Mouse (Mus musculus) bone marrow macrophage, adult 2 months (primary cell): ENCODE data around the gene Vav3. TPM values are rescaled to one million over a fixed set of nuclear protein-coding genes. Genes with fewer than 3 reads are reported as not detected.

ENCODE experiments used
- H3K27ac ChIP-seq: 2 replicates; pipeline ENCODE4 v1.5.1; 2012; ENCODE audit warnings: low read depth, low read length; ENCODE audit not compliant: insufficient read depth
- H3K4me1 ChIP-seq: 2 replicates; pipeline ENCODE4 v1.6.1; 2012; ENCODE audit warnings: low read length; ENCODE audit not compliant: control insufficient read depth, insufficient read depth
- H3K4me3 ChIP-seq: 2 replicates; pipeline ENCODE4 v1.5.1; 2012; ENCODE audit warnings: mild to moderate bottlenecking, low read length, moderate library complexity; ENCODE audit not compliant: insufficient read depth
- CTCF ChIP-seq: IDR thresholded peaks from 2 replicates; pipeline ENCODE4 v1.5.1; 2012; ENCODE audit warnings: low read depth, mild to moderate bottlenecking, low read length, moderate library complexity
- POLR2A ChIP-seq: IDR thresholded peaks from 2 replicates; pipeline ENCODE4 v1.6.1; 2012; ENCODE audit warnings: mild to moderate bottlenecking, low read depth, low read length, borderline replicate concordance
- polyA plus RNA-seq: library from polyadenylated mRNA; stranded (reverse); fragments of >200 nt; gene quantifications from 2 replicates; pipeline ENCODE4 v1.2.4, GENCODE M21; 2012; ENCODE audit not compliant: missing spikeins, insufficient read depth, insufficient read length

The Vav3 gene
- polyA plus RNA-seq, 1 experiment, result 30.6 TPM

- TF ChIP-seq POLR2A (no peak), CTCF (no peak)
- Histone ChIP-seq H3K4me1 (no peaks in the 10 kb centered on the region), H3K4me3 (no peak overlapping the region), H3K27ac (no peak overlapping the region)
Observed at GRCm38 (mm10) chr3:109602753-109603152, 262.3 kb downstream of the Vav3 start.

- Histone ChIP-seq H3K4me3 (no peak overlapping the region), H3K27ac (no peak overlapping the region), H3K4me1 (no peaks in the 10 kb centered on the region)
- no peak for TF ChIP-seq CTCF
- no peak for TF ChIP-seq POLR2A
Observed at GRCm38 (mm10) chr3:109606121-109606520, 265.7 kb downstream of the Vav3 start.

GRCm38 (mm10) chr3:109621721-109622120, 281.3 kb downstream of the Vav3 start:
- TF ChIP-seq CTCF, result no peak
- TF ChIP-seq POLR2A, result no peak
- H3K27ac ChIP-seq, result no peak overlapping the region

GRCm38 (mm10) chr3:109622361-109622760, 281.9 kb downstream of the Vav3 start:
- Histone ChIP-seq H3K27ac (no peak overlapping the region), H3K4me1 (peaks cover 4% of the 10 kb centered on the region), H3K4me3 (no peak overlapping the region)
- TF ChIP-seq POLR2A (no peak), CTCF (no peak)

More at GRCm38 (mm10) chr3:109621721-109622120, 281.3 kb downstream of the Vav3 start:
- Histone ChIP-seq H3K4me1 (peaks cover 4% of the 10 kb centered on the region), H3K4me3 (no peak overlapping the region)

- TF ChIP-seq CTCF (no peak), POLR2A (no peak)
- no peak overlapping the region for H3K4me3 ChIP-seq
- no peak overlapping the region for H3K27ac ChIP-seq
- H3K4me1 ChIP-seq, result peaks cover 4% of the 10 kb centered on the region
Observed at GRCm38 (mm10) chr3:109622816-109623215, 282.4 kb downstream of the Vav3 start.

GRCm38 (mm10) chr3:109623770-109624169, 283.3 kb downstream of the Vav3 start:
- no peak overlapping the region for H3K4me3 ChIP-seq
- H3K27ac ChIP-seq, result no peak overlapping the region
- H3K4me1 ChIP-seq, result peaks cover 4% of the 10 kb centered on the region
- TF ChIP-seq POLR2A, result no peak
- TF ChIP-seq CTCF, result no peak

GRCm38 (mm10) chr3:109636045-109636444, 295.6 kb downstream of the Vav3 start:
- TF ChIP-seq POLR2A, result no peak
- no peak for TF ChIP-seq CTCF
- Histone ChIP-seq H3K27ac (no peak overlapping the region), H3K4me3 (no peak overlapping the region), H3K4me1 (no peaks in the 10 kb centered on the region)

- Histone ChIP-seq H3K4me3 (no peak overlapping the region), H3K27ac (no peak overlapping the region)
- TF ChIP-seq CTCF, result no peak
- TF ChIP-seq POLR2A, result no peak
Observed at GRCm38 (mm10) chr3:109639386-109639785, 298.9 kb downstream of the Vav3 start.

GRCm38 (mm10) chr3:109640796-109641195, 300.3 kb downstream of the Vav3 start:
- no peak for TF ChIP-seq POLR2A
- no peak for TF ChIP-seq CTCF
- no peaks in the 10 kb centered on the region for H3K4me1 ChIP-seq
- no peak overlapping the region for H3K4me3 ChIP-seq
- no peak overlapping the region for H3K27ac ChIP-seq

More at GRCm38 (mm10) chr3:109639386-109639785, 298.9 kb downstream of the Vav3 start:
- H3K4me1 ChIP-seq, result no peaks in the 10 kb centered on the region

GRCm38 (mm10) chr3:109648242-109648641, 307.8 kb downstream of the Vav3 start:
- no peak overlapping the region for H3K4me3 ChIP-seq
- no peak overlapping the region for H3K27ac ChIP-seq
- TF ChIP-seq POLR2A, result no peak
- no peak for TF ChIP-seq CTCF
- H3K4me1 ChIP-seq, result no peaks in the 10 kb centered on the region

- Histone ChIP-seq H3K27ac (no peak overlapping the region), H3K4me1 (no peaks in the 10 kb centered on the region), H3K4me3 (no peak overlapping the region)
- no peak for TF ChIP-seq CTCF
- TF ChIP-seq POLR2A, result no peak
Observed at GRCm38 (mm10) chr3:109651479-109651878, 311.0 kb downstream of the Vav3 start.
